Mouse (Mus musculus): ENCODE results near the gene Dpep3. TPM values are rescaled to one million over a fixed set of nuclear protein-coding genes. Genes with fewer than 3 reads are reported as not detected.
"Not testable (repeated sequence)": the region's sequence is repeated elsewhere in the genome, so short reads cannot be mapped to it uniquely, and the experiment has no call there.

Dpep3 gene
- not detected in 2 replicates for polyA plus RNA-seq (2016; fragmentation: Nextera tagmentation; extraction: Ambion mirVana)

DNA sequence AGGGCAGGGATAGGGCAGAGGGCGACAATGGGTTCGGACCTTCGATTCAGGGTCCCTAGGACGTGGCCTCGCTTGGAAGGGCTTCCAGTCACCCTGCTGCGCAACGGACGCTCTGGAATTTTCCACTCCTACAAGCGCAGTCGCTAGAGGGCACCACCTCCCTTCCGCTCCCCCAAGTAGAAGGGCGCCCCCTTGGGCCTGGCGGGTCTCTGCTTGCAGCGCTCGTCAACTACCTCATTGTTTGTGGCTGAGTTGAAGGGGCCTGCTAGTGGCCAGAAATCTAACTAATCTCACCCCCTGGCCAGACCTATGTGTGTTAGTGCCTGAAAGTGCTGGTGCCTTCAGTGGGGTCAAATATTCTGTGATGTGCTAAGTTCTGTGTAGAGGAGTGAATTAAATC, at the start of gene Dpep3:
Dpep3 (minus strand) TSS at position 105 of the 400 bp plus-strand sequence.
- H3K27ac ChIP-seq (replicated peaks) = no peak within 1 kb of the TSS
- WGBS = 92% methylated on average over 15 of the region's 15 CpGs
- 0 out of 2 replicates have a peak, but pooled peaks cover 6% of the 10 kb centered on the region for H3K9me3 ChIP-seq (replicated peaks)
- no peak for DNase-seq (ENCODE audit: low spot score)
- no peaks in the 10 kb centered on the region for H3K36me3 ChIP-seq
- H3K4me3 ChIP-seq = no peak within 1 kb of the TSS
- H3K4me1 ChIP-seq = no peaks in the 10 kb centered on the region
- H3K27me3 ChIP-seq (ENCODE audit: low read depth, poor library complexity, severe bottlenecking) = no peaks in the 10 kb centered on the region

- DNase-seq (ENCODE audit: low spot score) = peak; percentile 66
- Histone ChIP-seq H3K4me3 (no peak overlapping the region), H3K27me3 (ENCODE audit: low read depth, poor library complexity, severe bottlenecking) (no peaks in the 10 kb centered on the region), H3K4me1 (no peaks in the 10 kb centered on the region), H3K27ac (replicated peaks) (no peak overlapping the region), H3K36me3 (peaks cover 37% of the 10 kb centered on the region), H3K9me3 (replicated peaks) (no peaks in the 10 kb centered on the region)
These were observed 43.3 kb upstream of the Dpep3 start for GRCm38 (mm10) chr8:106022483-106022882.

DNA sequence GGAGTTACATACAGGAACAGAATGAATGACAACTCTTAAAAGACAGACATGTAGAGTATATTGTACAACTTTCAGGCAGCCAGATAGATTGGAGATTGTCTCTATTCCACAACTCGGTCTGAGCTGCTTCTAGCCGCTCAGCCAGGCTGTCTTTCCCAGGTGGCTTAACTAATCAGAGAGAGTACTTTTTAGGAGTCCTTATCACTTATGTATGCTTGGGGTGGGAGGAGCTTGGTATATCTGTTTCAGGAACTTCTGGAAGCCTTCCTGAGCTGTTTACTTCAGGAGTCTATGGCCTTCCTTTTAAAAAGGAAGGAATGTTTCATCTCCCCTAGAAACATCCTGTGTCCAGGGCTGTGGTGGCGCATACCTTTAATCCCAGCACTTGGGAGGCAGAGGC, 38.8 kb upstream of the Dpep3 start:
- peaks cover 43% of the 10 kb centered on the region for H3K36me3 ChIP-seq
- no peaks in the 10 kb centered on the region for H3K4me1 ChIP-seq
- H3K27ac ChIP-seq (replicated peaks) = no peak overlapping the region
- WGBS = 91% methylated on average over 3 of the region's 3 CpGs
- H3K9me3 ChIP-seq (replicated peaks) = no peaks in the 10 kb centered on the region
- no peak for DNase-seq (ENCODE audit: low spot score)
- H3K4me3 ChIP-seq = no peak overlapping the region
- no peaks in the 10 kb centered on the region for H3K27me3 ChIP-seq (ENCODE audit: low read depth, poor library complexity, severe bottlenecking)

- WGBS = 92% methylated on average over 7 of the region's 7 CpGs
- peaks cover 43% of the 10 kb centered on the region for H3K36me3 ChIP-seq
- H3K4me1 ChIP-seq = peaks cover under 1% of the 10 kb centered on the region
- no peak overlapping the region for H3K27ac ChIP-seq (replicated peaks)
- no peak overlapping the region for H3K4me3 ChIP-seq
- DNase-seq (ENCODE audit: low spot score) = no peak
- H3K27me3 ChIP-seq (ENCODE audit: low read depth, poor library complexity, severe bottlenecking) = no peaks in the 10 kb centered on the region
- no peaks in the 10 kb centered on the region for H3K9me3 ChIP-seq (replicated peaks)
These were observed 37.9 kb upstream of the Dpep3 start for GRCm38 (mm10) chr8:106017130-106017529.

DNA sequence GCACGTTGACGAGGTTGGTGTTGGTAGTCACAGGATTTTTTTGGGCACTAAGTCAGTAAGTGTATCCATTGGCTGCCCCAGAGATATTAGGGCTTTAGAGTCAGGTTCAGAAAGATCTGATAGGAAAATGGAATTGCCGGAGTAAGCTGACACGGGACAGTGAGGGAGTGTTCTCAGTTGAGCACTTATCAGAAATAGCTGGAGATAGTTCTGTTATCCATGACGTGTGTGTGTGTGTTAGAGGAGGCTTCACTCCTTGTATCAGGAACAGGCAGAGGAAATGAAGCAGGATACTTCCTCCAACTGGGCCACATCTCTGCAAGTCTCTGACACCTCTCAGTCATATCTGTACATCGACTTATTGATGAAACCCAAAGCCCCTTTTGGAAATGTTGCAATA, 37.1 kb upstream of the Dpep3 start:
- H3K27me3 ChIP-seq (ENCODE audit: low read depth, poor library complexity, severe bottlenecking) = no peaks in the 10 kb centered on the region
- no peak overlapping the region for H3K27ac ChIP-seq (replicated peaks)
- H3K4me3 ChIP-seq = no peak overlapping the region
- peaks cover 7% of the 10 kb centered on the region for H3K4me1 ChIP-seq
- no peak for DNase-seq (ENCODE audit: low spot score)
- WGBS = 93% methylated on average over 6 of the region's 6 CpGs
- H3K9me3 ChIP-seq (replicated peaks) = no peaks in the 10 kb centered on the region
- peaks cover 43% of the 10 kb centered on the region for H3K36me3 ChIP-seq

GRCm38 (mm10) chr8:106012203-106012602, 33.0 kb upstream of the Dpep3 start:
- not testable (repeated sequence) for H3K27me3 ChIP-seq (ENCODE audit: low read depth, poor library complexity, severe bottlenecking); DNase-seq (ENCODE audit: low spot score); H3K9me3 ChIP-seq (replicated peaks); H3K27ac ChIP-seq (replicated peaks)
- Histone ChIP-seq H3K4me3 (peak overlapping the region; percentile 85), H3K36me3 (peaks cover 37% of the 10 kb centered on the region), H3K4me1 (peaks cover 20% of the 10 kb centered on the region)
- WGBS = 84% methylated on average over 8 of the region's 8 CpGs

DNA sequence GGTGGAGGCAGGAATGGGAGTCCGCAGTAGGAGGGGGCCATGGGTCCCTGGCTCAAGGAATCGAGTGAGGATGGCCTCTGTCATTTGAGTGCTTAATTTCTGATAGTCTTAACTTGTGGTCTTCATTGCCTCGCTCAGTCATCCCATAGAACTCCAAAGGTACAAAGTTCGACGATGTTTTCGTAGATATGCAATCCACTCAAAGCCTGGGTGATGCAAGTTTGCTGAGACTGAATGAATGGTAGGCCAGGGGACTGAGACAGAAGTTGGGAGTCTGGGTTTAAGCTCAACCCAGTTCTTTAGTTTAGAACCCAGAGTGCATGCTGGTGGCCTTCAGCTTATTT, 32.4 kb upstream of the Dpep3 start, which contains the start of gene Ddx28:
Ddx28 (minus strand) TSS at position 240 of the 344 bp plus-strand sequence.
- Histone ChIP-seq H3K4me1 (peaks cover 20% of the 10 kb centered on the region), H3K36me3 (peaks cover 32% of the 10 kb centered on the region), H3K4me3 (peak within 1 kb of the TSS; percentile 85), H3K9me3 (replicated peaks) (no peaks in the 10 kb centered on the region), H3K27me3 (ENCODE audit: low read depth, poor library complexity, severe bottlenecking) (no peaks in the 10 kb centered on the region), H3K27ac (replicated peaks) (peak within 1 kb of the TSS; percentile 90)
- no peak for DNase-seq (ENCODE audit: low spot score)
- 2% methylated on average over 6 of the region's 6 CpGs for WGBS

DNA sequence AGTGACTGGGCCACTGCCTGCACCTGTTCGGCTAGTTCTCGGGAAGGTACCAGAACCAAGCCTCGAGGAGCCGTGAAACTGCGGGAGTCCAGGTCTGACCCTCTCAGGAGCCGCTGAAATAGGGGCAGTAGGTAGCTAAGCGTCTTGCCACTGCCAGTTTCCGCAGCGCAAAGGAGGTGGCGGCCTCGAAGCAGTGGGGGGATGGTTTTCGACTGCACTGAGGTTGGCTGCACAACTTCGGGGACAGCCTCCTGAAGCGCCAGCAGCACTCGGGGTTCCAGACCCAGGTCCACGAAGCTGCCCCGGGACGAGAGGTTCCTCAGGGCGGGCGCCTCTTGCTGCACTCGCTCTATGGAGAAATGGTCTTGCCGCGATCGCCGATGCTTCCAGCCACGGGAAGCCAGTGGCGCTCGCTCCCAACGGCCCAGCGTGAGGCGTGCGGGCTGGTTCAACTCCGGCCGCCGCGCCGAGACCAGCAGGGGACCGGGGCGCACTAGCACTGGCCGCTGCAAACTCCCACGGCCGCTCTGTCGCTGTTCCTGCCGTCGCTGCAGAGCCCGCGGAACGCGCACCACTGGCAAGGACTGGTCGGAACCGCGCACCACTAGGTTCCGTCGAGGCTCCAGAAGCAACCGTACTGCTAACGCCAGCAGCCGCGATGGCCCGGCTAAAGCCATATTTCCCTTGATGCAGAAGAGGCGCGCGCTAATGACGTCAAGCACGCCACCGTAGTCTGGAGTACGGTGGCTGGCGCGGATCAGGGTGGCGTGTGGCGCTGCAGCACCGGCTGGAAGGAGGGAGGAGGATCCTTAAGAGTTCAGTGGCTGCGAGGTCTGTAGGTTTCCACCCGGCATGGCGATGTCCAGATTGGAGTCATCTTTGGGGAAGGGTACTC, 31.8 kb upstream of the Dpep3 start:
- peak; percentile 94 for DNase-seq (ENCODE audit: low spot score)
- H3K4me3 ChIP-seq = peak overlapping the region; percentile 85
- H3K27ac ChIP-seq (replicated peaks) = peak overlapping the region; percentile 90
- H3K27me3 ChIP-seq (ENCODE audit: low read depth, poor library complexity, severe bottlenecking) = no peaks in the 10 kb centered on the region
- peaks cover 27% of the 10 kb centered on the region for H3K36me3 ChIP-seq
- WGBS = 2% methylated on average over 74 of the region's 74 CpGs
- H3K9me3 ChIP-seq (replicated peaks) = no peaks in the 10 kb centered on the region
- peaks cover 20% of the 10 kb centered on the region for H3K4me1 ChIP-seq

- H3K27me3 ChIP-seq (ENCODE audit: low read depth, poor library complexity, severe bottlenecking) = not testable (repeated sequence)
These were observed 28.7 kb upstream of the Dpep3 start for GRCm38 (mm10) chr8:106007891-106008290.

GRCm38 (mm10) chr8:106007135-106007534, 27.9 kb upstream of the Dpep3 start:
- Histone ChIP-seq H3K4me1 (peaks cover 19% of the 10 kb centered on the region), H3K9me3 (replicated peaks) (no peaks in the 10 kb centered on the region), H3K4me3 (no peak overlapping the region), H3K36me3 (peaks cover 16% of the 10 kb centered on the region), H3K27ac (replicated peaks) (no peak overlapping the region), H3K27me3 (ENCODE audit: low read depth, poor library complexity, severe bottlenecking) (no peaks in the 10 kb centered on the region)
- no peak for DNase-seq (ENCODE audit: low spot score)
- 85% methylated on average over 3 of the region's 3 CpGs for WGBS

More at GRCm38 (mm10) chr8:106007891-106008290, 28.7 kb upstream of the Dpep3 start:
- not testable (repeated sequence) for DNase-seq (ENCODE audit: low spot score); H3K9me3 ChIP-seq (replicated peaks); H3K27ac ChIP-seq (replicated peaks); H3K4me3 ChIP-seq
- H3K36me3 ChIP-seq = peaks cover 16% of the 10 kb centered on the region
- H3K4me1 ChIP-seq = peaks cover 20% of the 10 kb centered on the region
- 66% methylated on average over 3 of the region's 3 CpGs for WGBS

DNA sequence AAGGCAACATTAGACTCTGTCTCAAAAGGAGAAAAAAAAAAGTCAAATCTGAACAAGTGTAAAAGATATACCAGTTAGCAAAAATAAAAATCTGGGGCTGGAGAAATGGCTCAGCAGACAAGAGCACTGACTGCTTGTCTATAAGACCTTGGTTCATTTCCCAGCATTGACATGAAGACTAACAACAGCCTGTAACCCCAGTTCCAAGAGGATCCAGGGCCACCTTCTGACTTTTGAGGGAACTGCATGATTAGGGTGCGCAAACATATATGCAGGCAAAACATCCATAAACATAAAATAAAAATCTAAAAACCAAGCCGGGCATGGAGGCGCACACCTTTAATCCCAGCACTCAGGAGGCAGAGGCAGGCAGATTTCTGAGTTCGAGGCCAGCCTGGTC, 27.2 kb upstream of the Dpep3 start:
- H3K27me3 ChIP-seq (ENCODE audit: low read depth, poor library complexity, severe bottlenecking) = no peaks in the 10 kb centered on the region
- WGBS = 89% methylated on average over 4 of the region's 4 CpGs
- H3K9me3 ChIP-seq (replicated peaks) = no peaks in the 10 kb centered on the region
- H3K27ac ChIP-seq (replicated peaks) = no peak overlapping the region
- DNase-seq (ENCODE audit: low spot score) = no peak
- no peak overlapping the region for H3K4me3 ChIP-seq
- H3K4me1 ChIP-seq = peaks cover 13% of the 10 kb centered on the region
- H3K36me3 ChIP-seq = peaks cover 16% of the 10 kb centered on the region

- Histone ChIP-seq H3K4me1 (peaks cover 12% of the 10 kb centered on the region), H3K9me3 (replicated peaks) (no peaks in the 10 kb centered on the region), H3K27ac (replicated peaks) (no peak within 1 kb of the TSS), H3K4me3 (no peak within 1 kb of the TSS), H3K27me3 (ENCODE audit: low read depth, poor library complexity, severe bottlenecking) (no peaks in the 10 kb centered on the region), H3K36me3 (peaks cover 16% of the 10 kb centered on the region)
- no peak for DNase-seq (ENCODE audit: low spot score)
- WGBS = 85% methylated on average over 4 of the region's 4 CpGs
These were observed 26.6 kb upstream of the Dpep3 start, which contains the start of gene Dpep2nb for GRCm38 (mm10) chr8:106005875-106006274. Gene Dpep2nb (minus strand): TSS chr8:106005975.

DNA sequence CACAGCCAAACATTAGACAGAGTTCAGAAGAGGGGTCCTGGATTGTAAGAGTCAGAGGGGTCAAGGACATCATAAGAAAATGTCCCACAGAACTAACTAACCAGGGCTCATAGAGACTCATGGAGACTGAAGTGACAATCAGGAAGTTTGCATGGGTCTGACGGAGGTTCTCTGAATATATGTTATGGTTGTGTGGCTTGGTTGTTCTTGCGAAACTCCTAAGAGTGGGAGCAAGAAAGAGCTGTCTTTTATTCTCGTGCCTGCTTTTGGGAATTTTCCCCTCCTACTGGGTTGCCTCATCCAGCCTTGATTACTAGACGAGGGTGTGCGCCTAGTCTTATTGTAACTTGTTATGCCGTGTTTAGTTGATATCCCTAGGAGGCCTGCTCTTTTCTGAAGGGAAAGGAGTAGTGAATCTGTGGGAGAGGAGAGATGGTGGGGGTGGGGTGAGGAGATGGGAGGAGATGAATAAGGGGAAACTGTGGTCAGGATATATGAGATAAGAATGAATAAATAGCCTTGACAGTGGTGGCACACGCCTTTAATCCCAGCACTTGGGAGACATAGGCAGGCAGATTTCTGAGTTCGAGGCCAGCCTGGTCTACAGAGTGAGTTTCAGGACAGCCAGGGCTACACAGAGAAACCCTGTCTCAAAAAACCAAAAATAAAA, 25.4 kb upstream of the Dpep3 start:
- H3K4me1 ChIP-seq = peaks cover under 1% of the 10 kb centered on the region
- no peak for DNase-seq (ENCODE audit: low spot score)
- WGBS = 81% methylated on average over 8 of the region's 8 CpGs
- no peak overlapping the region for H3K27ac ChIP-seq (replicated peaks)
- H3K27me3 ChIP-seq (ENCODE audit: low read depth, poor library complexity, severe bottlenecking) = no peaks in the 10 kb centered on the region
- no peak overlapping the region for H3K4me3 ChIP-seq
- H3K36me3 ChIP-seq = peaks cover 11% of the 10 kb centered on the region
- no peaks in the 10 kb centered on the region for H3K9me3 ChIP-seq (replicated peaks)
